Mouse (Mus musculus): ENCODE results near the gene Gm20924. TPM values are rescaled to one million over a fixed set of nuclear protein-coding genes. Genes with fewer than 3 reads are reported as not detected.

The Gm20924 gene
- not detected in 2 replicates for total RNA-seq (2023)

DNA sequence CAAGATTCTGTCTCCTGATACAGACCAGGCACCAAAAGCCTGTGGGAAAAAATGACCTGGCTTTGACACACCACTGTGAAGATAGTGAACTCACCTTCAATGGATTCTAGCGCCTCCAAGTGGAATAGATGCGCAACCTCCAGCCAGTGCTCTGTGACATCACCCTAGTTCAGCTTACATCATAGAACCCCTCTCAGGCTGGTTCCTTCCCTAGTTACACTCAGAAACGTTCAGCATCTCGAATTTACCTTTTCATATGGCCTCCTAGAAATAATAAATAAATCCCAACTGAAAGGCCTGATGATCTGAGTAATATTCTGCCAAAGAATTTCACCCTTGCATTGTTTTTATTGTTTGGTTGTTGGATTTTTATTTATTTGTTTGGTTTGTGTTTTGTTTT lies at the start of gene Gm20924:
Gene Gm20924, minus strand, starts transcription at position 101 of the 400 bp plus-strand sequence.

Other genes with a start within 250 kb of the Gm20924 start
- not detected in 2 replicates for gene Gm20736, start 170.2 kb upstream of the Gm20924 start, total RNA-seq (2023)

All from neutrophil, adult 65 days (primary cell).